Mouse (Mus musculus) thymus, postnatal 10 days (tissue): ENCODE measurements around the gene Tmem167b.

Experiments used
- DNase-seq, 2 experiments: peaks; one replicate each; pipeline ENCODE4 v3.0.0; 2021; ENCODE audit warnings: low spot score in 2 of 2

The Tmem167b gene

GRCm38 (mm10) chr3:108536517-108537260, 25.6 kb downstream of the Tmem167b start, which contains the start of gene 5330417C22Rik:
TSS of gene 5330417C22Rik (minus strand) at chr3:108536536.
- DNase-seq = peak; percentile 29 to 30

- no peak for DNase-seq
These were observed 26.3 kb downstream of the Tmem167b start for GRCm38 (mm10) chr3:108535896-108536516.

- no peak for DNase-seq
These were observed 28.3 kb downstream of the Tmem167b start, which contains the start of gene 1700013F07Rik for GRCm38 (mm10) chr3:108533951-108534350. TSS of gene 1700013F07Rik (plus strand) at chr3:108534150.

GRCm38 (mm10) chr3:108533114-108533885, 29.0 kb downstream of the Tmem167b start:
- no peak for DNase-seq

GRCm38 (mm10) chr3:108528489-108528888, 33.8 kb downstream of the Tmem167b start:
- DNase-seq = no peak

- no peak for DNase-seq
These were observed 38.9 kb downstream of the Tmem167b start for GRCm38 (mm10) chr3:108523415-108523814.

GRCm38 (mm10) chr3:108518276-108518675, 44.0 kb downstream of the Tmem167b start:
- DNase-seq = no peak

GRCm38 (mm10) chr3:108513465-108513864, 48.8 kb downstream of the Tmem167b start:
- DNase-seq = no peak

GRCm38 (mm10) chr3:108510716-108511483, 51.4 kb downstream of the Tmem167b start:
- no peak for DNase-seq

GRCm38 (mm10) chr3:108510156-108510555, 52.1 kb downstream of the Tmem167b start:
- DNase-seq = no peak

GRCm38 (mm10) chr3:108508745-108509474, 53.4 kb downstream of the Tmem167b start:
- no peak for DNase-seq
